Mouse (Mus musculus) olfactory bulb, adult 2 months (tissue): ENCODE data around the gene Sos2. TPM values are rescaled to one million over a fixed set of nuclear protein-coding genes. Genes with fewer than 3 reads are reported as not detected.
A peak's percentile ranks its signal among the peaks of the same experiment; 100 is the strongest.

Source experiments
- H3K27ac ChIP-seq: fragments of 200-500 bp; 2 replicates; pipeline ENCODE4 v1.5.1; 2012; ENCODE audit warnings: low read depth, low read length; ENCODE audit not compliant: insufficient read depth
- H3K4me1 ChIP-seq: fragments of 200-500 bp; 2 replicates; pipeline ENCODE4 v1.6.1; 2012; ENCODE audit warnings: low read length; ENCODE audit not compliant: control insufficient read depth, insufficient read depth
- H3K4me3 ChIP-seq: fragments of 200-500 bp; 2 replicates; pipeline ENCODE4 v1.5.1; 2012; ENCODE audit warnings: mild to moderate bottlenecking, low read depth, low read length, moderate library complexity; ENCODE audit not compliant: insufficient read depth
- CTCF ChIP-seq: fragments of 200-500 bp; IDR thresholded peaks from 2 replicates; pipeline ENCODE4 v1.5.1; 2012; ENCODE audit warnings: low read depth, mild to moderate bottlenecking, low read length, moderate library complexity; ENCODE audit not compliant: insufficient read depth
- POLR2A ChIP-seq: fragments of 200-500 bp; IDR thresholded peaks from 2 replicates; pipeline ENCODE4 v1.6.1; 2012; ENCODE audit warnings: mild to moderate bottlenecking, low read depth, low read length, moderate library complexity; ENCODE audit not compliant: insufficient read depth
- WGBS: fragments of 180-500 bp; shearing (Covaris S2); methylation state at CpG from one replicate; pipeline ENCODE4 v1.1.7; 2018; 5-methylcytosine and 5-hydroxymethylcytosine counted together
- polyA plus RNA-seq: library from polyadenylated mRNA; stranded (reverse); fragments of >200 nt; gene quantifications from 2 replicates; pipeline ENCODE4 v1.2.4, GENCODE M21; 2012; ENCODE audit warnings: low replicate concordance; ENCODE audit not compliant: missing spikeins, insufficient read depth, insufficient read length

The Sos2 gene
- polyA plus RNA-seq, 1 experiment, result not detected

- TF ChIP-seq CTCF, result no peak
- TF ChIP-seq POLR2A, result no peak
- WGBS, result 36% methylated on average over 10 of the region's 10 CpGs
- H3K4me1 ChIP-seq, result peaks cover 38% of the 10 kb centered on the region
- H3K27ac ChIP-seq, result peak overlapping the region; percentile 57
- H3K4me3 ChIP-seq, result no peak overlapping the region
Measured at GRCm38 (mm10) chr12:69536616-69537242, 144.9 kb downstream of the Sos2 start.

Other genes with a start within 250 kb of the Sos2 start
- gene Vcpkmt, start 98.8 kb downstream of the Sos2 start, polyA plus RNA-seq, result not detected in 2 replicates
- not detected in 2 replicates for gene L2hgdh, start 43.0 kb upstream of the Sos2 start, polyA plus RNA-seq
- gene Atp5s, start 43.1 kb upstream of the Sos2 start, polyA plus RNA-seq, result not detected in 2 replicates
- gene Cdkl1, start 109.4 kb upstream of the Sos2 start, polyA plus RNA-seq, result not detected in 2 replicates
- not detected in 2 replicates for gene Atl1, start 210.8 kb upstream of the Sos2 start, polyA plus RNA-seq
- not detected in 2 replicates for gene Map4k5, start 211.3 kb upstream of the Sos2 start, polyA plus RNA-seq